Mouse (Mus musculus) cerebellum, postnatal 36 days (tissue): ENCODE results near the gene Espnl.

Experiments
- DNase-seq, 2 experiments: peaks; one replicate each; pipeline ENCODE4 v3.0.0; 2021 to 2022; ENCODE audit warnings: mixed read lengths in 2 of 2

Gene Espnl

DNA sequence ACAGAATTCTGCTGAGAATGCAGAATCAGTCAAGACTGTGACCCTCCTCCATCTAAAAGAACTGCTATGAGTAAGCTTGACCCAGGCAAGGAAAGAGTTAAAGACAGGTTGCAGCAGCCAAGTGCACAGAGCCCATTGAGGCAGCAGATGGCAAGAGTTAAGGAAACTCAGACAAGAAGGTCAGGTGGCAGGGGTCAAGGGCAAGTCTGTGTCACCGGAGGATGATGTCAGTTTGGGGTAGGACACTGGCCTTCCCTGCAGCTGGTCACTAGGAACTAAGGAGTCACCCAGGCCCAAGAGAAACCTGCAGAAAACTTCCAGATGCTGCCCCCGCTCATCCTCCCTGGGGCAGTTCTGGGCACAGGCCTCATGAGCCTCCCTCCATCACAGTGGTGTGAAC, 2.8 kb downstream of the Espnl start:
- no peak for DNase-seq

DNA sequence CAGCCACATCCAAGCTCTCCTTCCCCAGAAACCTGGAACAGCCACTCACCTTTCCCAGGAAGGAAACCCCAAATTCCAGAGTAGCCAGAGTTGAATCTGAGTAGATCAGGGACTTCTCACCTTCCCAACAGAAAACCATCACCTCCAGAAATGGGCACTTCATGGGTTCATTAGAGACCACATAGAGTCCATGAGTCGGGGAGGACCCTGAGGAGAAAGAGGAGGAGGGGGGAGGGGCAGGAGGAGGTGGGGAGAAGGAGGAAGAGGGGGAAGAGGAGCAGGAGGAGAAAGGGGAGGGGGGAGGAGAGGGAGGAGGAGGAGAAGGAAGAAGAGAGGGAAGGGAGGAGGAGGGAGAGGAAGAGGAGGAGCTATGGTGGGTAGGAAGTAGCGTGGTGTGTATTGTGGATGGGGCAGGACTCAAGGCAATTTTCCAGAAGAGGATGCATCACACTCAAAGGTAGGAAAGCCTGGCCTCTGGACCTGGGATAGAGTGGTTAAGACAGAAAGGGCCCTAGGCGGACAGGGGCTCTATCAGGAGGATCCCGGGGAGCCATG, 3.7 kb downstream of the Espnl start:
- DNase-seq, result no peak

DNA sequence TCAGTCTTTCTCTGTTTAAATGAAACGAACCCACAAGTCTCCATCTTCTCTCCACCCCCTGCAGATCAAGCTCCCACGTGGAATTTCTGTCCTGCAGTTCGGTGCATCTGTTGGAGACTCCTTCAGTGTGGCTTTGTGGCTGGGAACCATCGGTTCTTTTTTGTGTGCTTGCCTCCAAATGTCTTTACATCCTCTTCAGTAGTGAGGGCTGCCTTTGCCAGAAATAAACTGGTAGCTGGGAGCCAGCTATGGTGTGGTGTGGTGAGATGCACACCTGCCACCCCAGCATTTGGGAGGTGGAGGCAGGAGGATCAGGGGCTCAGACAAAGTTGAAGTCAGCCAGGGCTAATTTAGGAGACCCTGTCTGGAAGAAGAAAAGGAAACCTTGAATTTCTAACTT, 10.2 kb downstream of the Espnl start:
- DNase-seq, result no peak

DNA sequence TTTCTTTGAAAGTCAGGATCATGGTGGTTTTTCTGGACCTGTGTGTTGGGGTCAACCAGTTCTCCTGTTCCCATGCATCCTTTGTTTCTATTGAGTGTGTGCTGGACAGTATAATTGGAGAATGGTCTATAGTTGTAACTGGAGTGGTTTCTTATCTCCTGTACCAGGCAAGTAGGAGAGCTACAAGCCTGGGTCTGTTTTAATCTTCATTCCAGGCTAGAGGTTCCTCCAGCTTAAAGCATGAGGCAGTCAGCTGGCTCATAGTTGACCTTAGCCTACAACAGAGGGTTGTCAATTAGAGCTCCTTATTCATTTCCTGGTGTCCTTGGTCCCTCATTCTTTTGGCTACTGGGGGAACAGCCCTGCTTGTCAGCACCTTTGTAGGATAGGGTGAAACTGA, 11.7 kb downstream of the Espnl start:
- no peak for DNase-seq

- no peak for DNase-seq
These were observed 15.5 kb downstream of the Espnl start for GRCm38 (mm10) chr1:91337355-91337754.

DNA sequence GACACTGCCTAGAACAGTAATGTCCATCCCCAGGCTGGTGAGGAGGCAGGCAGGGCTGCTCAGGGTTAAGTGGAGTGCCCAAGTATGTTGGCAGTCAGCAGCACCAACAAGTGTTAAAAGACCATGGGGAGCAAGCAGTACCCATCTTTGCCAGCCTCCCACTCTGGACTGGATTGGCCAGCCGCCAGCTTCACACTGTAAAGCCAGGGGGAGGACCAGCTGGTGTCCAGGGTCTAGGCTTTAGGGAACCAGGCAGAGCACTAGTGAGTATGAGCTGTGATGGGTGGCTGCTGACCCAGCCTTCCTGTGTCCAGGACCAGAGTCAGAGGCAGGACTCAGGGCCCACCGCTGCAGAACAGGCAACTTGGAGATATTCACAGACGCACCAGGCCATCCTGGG, 22.1 kb downstream of the Espnl start:
- DNase-seq, result no peak

DNA sequence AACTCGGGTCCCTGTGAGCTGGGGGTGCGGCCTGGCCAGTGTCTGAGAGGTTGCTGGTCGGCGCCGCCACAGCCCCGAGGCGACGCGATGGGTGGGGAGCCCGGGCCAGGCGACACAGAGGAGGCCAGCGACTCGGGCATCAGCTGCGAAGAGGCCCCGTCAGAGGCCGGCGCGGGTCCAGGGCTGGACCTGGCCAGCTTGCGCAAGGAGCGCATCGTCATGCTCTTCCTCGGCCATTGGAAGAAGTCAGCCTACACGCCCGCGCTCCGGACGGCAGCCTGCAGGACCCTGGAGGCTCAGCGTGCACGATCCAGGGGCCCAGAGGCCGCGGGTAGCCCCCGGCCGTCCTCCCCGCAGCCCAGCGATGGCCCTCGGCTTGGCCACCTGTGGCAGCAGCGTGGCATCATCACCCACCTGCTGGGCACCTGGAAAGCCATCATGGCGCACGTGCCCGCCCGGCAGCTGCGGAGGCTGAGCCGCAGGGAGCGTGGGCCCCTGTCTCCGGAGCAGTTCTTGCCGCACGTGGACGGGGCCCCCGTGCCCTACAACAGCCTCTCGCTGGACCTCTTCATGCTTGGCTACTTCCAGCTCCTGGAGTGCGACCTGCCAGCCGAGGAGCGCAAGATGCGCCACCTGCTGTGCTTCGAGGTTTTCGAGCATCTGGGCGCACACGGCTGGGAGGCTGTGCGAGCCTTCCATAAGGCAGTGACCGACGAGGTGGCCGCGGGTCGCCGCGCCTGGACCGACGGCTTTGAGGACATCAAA, 23.2 kb downstream of the Espnl start:
- DNase-seq, result peak in 1 of 2 experiments; percentile 20

- peak; percentile 62 to 69 for DNase-seq
These were observed 25.0 kb downstream of the Espnl start for GRCm38 (mm10) chr1:91346892-91347291.

GRCm38 (mm10) chr1:91350841-91351240, 29.0 kb downstream of the Espnl start, which contains the start of gene Klhl30:
Gene Klhl30 (plus strand): TSS chr1:91351016.
- no peak for DNase-seq

- DNase-seq, result no peak
These were observed 29.4 kb downstream of the Espnl start for GRCm38 (mm10) chr1:91351249-91351648.

DNA sequence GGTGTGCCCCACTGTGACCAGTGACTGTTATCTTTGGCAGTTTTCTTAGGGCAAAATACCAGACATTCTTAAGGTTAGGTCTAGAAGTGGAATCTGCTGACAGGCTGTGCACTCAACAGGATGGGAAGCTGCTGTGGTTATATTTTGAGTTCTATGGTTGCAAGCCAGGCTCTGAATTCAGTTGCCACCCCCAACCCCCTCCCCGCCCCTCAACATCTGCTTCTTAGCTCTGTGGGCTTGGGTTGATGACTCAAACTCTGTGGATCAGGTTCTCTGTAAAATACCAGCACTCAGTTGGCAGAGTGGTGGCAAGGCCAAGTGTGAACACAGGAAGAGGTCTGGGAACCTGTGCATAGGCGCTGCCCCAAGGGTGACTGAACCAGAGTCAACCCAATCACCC, 30.4 kb downstream of the Espnl start:
- DNase-seq, result no peak

DNA sequence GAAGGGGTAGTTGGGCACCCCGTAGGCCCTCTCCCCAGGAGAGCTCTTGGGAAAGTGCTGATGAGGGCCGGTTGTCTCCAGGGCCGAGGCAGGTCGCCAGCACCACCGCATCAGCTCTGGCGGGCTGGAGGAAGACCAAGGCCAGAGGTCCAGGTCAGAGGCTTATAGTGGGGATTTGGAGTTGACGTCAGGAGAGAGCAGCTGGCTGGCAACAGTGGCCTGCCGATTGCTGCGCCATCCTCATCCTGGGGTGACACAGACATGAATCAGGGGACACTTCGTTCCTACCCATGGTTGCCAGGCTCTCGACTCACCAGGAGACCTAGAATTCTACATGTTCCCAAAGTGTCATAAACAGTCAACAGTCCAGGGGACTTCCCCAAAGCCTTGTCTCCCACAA, 34.2 kb downstream of the Espnl start:
- no peak for DNase-seq

GRCm38 (mm10) chr1:91362113-91362512, 40.2 kb downstream of the Espnl start:
- no peak for DNase-seq

DNA sequence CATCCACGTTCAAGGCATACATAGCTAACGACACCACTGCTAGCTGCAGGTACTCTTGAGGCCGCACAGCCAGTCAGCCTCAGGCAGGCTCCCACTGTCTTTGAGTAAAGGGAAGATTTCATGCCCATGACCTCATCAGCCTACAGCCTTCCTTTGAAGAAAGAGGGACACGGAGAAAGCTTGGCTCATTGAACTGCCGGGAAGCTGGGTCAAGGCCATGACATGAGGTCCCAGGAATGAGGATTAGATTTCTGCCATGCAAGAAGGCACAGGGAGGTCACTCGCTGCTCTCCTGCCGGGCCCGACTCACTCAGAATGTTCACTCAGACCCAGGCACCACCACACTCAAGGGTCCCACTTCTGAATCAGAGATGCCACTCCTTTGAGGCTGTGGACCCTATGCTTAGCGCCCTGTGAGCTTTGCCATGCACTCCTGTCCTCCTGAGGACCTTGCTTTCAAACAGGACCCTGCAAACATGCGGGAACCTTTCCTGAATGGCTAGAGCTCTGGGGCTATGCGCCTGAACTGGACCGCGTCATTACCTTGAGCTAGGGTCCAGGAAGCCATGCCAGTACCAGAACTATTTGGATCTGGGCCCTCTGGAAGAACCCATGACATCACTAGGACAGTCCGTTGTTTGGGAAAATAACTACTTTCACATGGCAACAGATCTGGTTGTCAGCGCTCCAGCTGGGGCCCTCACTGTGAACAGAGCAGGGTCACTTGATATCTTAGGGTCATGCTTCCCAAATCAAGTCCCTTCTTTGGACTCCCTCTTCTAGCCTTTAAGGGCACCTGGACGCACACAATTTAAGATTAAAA, 43.2 kb downstream of the Espnl start:
- DNase-seq, result no peak

- DNase-seq, result no peak
These were observed 43.9 kb downstream of the Espnl start for GRCm38 (mm10) chr1:91365816-91366214.

- peak in 1 of 2 experiments; percentile 38 for DNase-seq
These were observed 44.6 kb downstream of the Espnl start, which contains the start of gene Erfe for GRCm38 (mm10) chr1:91366215-91367108. Gene Erfe (plus strand): TSS chr1:91366430.

DNA sequence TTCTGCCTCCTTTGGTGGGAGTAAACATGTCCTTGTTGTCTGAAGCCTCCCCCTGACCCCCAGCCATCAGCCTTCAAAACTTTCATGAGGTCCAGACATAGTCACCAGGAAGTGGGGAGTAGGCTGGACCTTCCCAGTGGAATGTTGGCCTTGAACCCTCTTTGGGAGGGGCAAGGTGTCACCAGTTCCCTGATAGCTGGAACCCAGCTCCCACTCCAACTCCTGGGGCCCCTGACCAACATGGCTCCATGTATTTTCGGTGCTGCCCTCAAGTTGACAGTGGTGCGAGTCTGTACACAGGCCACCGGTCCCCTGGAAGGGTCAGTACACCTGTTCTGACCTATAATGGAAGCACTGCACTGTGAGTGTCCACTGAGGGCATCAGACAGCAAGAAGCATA, 45.4 kb downstream of the Espnl start:
- no peak for DNase-seq

GRCm38 (mm10) chr1:91369408-91369807, 47.5 kb downstream of the Espnl start:
- no peak for DNase-seq

- no peak for DNase-seq
These were observed 48.2 kb downstream of the Espnl start for GRCm38 (mm10) chr1:91370055-91370454.

- no peak for DNase-seq
These were observed 51.5 kb downstream of the Espnl start for GRCm38 (mm10) chr1:91373414-91373835.

DNA sequence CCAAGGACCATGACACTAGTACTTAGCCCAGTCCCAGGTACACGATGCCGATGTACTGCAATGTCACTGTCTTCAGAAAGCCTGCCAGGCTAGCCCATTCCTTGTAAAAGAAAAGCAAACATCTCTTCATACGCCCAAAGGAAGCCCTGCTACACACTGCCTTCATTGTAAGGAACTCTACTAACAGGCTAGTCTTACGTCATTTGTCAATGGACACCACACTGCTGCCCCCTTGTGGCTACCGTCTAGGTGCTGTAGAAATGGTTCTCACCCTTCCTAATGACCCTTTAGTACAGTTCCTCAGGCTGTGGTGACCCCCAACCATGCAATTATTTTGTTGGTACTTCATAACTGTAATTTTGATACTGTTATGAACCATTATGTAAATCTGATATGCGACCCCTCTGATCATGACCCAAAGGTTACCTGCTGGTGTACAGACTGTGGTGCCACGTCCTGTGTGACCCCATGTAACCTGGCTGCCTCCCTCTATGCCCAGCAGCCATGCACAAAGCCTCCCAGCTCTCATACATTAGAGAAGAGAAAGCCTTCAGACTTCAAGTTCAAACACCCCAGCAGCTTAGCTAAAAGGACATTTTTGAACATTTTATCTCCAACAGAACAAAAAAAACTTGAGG, 58.7 kb downstream of the Espnl start:
- peak; percentile 75 for DNase-seq

DNA sequence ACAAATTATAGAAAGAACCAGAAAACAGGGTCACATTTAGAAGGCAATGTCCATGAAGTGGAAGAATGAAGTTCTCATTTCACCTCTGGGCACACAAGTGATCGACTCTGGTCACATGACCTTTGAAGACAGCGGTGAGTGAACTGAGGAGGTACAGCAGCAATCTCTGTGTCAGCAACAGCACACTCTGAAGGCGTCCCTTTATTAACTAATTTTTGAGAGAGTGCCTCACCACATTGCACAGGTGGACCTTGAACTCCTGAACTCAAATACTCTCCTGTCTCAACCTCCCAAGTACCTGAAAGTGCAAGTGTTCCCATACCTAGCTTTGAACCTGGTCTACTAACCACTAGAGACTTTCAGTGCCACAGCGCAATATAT, 59.2 kb downstream of the Espnl start:
- no peak for DNase-seq
